Mouse (Mus musculus): ENCODE results near the gene Zc2hc1c.
"Not testable (repeated sequence)": the region's sequence is repeated elsewhere in the genome, so short reads cannot be mapped to it uniquely, and the experiment has no call there.

The Zc2hc1c gene

DNA sequence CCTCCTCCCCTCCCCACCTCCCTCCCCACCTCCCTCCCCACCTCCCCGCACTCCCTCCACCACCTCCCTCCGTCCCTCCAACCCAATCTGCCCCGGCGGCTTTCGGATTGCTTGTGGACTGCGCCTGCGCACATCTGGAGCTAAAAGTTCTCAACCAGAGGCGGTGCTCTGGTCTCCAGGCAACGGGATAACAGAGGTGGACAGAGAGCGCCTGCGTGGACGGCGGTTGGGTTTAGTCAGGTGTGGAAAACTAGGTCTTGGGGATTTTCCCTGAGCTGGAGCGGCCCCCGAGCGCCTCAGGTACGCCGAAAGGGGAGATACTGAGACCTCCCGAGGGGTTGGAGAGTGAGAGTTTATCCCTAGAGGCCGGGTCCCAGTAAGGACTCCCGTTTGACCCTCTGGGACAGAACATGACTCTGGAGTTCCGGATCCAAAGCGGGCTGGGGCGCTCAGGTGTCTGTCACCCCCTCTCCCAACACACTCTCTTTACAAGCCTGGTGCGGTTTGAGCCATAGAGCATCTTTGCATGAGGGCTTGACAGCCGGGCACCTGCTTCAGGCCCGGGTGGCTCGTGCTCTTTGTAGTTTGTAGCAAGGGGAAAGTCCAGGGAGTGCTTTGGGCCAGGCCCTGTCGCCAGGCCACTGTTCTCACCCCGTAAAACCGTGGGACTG lies at the start of gene Zc2hc1c:
Gene Zc2hc1c, plus strand, starts transcription at position 106 of the 671 bp plus-strand sequence.
- DNase-seq (ENCODE audit: low spot score), result peak; percentile 75

DNA sequence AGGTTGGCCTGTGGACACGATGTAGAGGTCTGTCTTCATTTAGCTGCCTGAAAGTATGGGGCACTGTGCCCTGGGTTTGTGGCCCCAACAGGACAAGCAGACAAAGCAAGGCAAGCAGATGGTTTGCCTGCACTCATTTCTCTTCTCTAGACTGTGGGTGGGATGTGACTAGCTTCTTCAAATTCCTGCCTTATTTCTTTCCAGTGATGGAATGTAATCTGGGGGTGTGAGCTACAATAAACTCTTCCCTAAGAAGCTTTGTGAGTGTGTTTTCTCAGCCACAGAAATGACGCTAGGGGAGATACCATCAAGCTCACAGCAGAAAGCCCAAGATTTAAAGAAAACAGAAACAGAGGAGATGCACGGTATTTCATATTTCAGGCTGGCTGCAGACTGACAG lies 36.3 kb upstream of the Zc2hc1c start:
- no peak for DNase-seq (ENCODE audit: low spot score)

DNA sequence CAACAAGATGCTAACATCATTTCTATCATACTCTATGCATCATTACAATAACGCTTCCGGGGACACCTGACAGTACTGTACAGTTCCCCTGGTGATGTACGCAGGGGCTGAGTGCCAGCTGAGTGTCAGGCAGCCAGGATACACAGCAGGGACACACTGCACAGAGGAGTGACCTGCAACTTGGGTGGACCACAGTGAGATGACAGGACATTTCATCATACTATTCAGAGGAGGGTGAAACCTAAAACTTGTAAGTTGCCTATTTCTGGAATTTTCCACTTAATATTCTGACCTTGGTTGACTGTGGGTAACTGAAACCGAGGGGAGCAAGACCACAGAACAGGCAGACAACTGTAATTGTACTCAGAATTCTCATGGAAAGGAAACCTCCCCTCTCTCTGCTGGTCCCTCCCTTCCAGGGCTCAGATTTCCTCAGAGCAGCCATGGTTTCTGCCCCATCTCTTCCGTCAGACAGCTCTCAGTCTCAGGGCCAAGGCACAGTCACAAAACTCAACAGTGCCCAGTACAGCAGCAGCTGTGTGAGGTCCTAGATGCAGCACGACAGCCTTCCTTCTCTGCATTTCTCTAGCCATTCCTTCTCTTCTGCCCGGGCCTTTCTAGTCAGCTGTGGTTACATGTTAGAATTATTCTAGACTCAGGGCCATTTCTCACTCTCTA lies 32.2 kb upstream of the Zc2hc1c start:
- DNase-seq (ENCODE audit: low spot score), result no peak

DNA sequence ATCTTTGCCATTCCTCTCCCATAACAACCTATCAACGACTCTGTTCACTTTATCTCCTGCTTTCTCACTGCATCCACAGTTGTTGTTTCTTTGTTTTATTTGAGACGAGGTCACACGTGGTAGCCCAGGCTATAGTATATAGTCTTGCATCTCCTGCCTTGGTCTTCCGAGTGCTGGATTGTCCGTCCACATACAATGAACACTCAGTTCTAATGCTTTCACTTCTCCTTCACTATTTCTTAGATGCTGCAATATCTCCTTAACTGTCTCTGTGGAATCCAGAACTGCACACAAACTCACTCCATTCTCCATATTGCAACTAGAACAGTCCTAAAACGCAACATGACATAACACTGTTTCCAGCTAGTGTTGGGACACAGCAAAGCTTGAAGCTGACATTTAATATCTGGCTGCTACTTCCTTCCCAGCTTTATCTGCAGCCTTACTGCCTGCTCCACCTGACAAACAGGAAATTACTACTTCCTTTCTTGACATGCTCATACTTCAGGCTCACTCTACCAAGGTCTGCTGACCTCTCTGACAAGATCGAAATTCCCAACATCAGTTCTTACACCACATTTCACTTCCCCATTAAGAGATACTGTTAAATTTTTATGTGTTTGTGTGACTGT lies 31.3 kb upstream of the Zc2hc1c start:
- DNase-seq (ENCODE audit: low spot score), result peak; percentile 33

DNA sequence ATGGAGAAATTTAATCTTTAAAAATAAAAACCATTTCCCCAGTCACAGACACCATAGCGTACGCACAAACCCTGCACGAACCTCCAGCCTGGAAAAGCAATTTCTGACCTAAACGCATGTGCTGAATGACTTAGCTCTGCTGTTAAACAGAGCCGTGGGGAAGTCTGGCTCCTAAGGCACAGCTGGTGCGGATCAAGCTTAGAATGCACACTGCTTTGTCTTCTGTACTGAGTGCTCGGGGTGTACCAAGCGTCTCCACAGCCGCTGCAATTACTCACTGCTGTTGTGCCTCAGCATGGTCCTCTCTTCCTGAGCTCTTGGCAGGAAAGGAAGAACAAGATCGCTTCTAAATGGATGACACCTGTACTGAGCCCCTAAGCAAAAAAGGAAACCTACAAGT lies 25.9 kb upstream of the Zc2hc1c start:
- DNase-seq (ENCODE audit: low spot score), result no peak

DNA sequence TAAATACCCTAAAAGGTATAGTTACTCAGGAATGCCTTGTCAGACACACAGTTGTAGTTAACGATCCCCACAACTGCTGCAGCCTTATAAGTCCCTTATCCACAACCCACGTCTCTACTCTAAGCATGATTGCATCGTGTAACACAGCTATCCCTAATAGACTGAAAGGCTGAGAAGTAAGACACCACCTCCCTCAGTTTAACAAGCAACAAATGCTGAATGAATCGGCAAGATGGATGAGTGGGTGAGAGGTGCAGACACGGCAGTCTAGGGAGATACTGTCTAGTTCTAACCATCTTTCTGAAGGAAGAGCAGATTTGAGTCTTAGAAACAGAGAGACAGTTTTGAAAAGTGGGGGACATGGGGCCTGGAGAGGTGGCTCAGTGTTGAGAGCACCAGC lies 25.2 kb upstream of the Zc2hc1c start:
- no peak for DNase-seq (ENCODE audit: low spot score)

DNA sequence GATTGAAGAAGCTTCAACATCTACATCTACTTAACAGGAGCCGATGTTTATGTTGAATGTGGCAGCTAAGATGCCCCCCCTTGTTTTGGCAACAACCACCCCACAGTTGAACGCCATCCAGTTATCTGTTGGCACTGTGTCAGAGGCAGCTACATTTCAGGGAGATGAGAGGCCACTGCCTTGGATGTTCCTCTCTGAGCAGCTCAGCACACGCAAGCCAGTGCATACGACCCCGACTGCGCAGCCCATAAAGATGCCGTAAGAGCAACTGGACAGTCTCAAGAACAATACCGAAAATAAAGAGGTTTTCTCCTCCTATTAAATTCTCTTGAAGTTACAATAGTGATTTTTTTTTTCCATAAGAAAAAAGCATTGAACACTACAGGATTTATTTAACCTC lies 23.9 kb upstream of the Zc2hc1c start:
- DNase-seq (ENCODE audit: low spot score), result no peak

DNA sequence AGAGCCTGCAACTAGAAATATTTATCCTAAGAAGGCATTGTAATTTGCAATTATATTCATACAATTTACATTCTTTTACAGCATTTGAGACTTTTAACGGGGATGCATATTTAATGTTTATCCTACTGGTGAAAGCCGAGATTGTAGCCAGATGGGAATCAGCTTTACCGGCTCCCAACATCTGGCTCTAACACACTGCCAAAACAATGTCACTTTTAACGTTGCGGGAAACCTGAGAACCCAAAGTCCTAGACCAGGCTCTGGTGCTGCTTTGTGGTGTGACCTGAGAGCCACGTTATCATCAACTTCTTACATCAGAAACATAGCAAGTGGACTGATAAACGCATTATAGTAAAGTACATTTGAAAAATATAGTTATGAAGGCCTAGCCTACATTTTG lies 23.5 kb upstream of the Zc2hc1c start:
- no peak for DNase-seq (ENCODE audit: low spot score)

DNA sequence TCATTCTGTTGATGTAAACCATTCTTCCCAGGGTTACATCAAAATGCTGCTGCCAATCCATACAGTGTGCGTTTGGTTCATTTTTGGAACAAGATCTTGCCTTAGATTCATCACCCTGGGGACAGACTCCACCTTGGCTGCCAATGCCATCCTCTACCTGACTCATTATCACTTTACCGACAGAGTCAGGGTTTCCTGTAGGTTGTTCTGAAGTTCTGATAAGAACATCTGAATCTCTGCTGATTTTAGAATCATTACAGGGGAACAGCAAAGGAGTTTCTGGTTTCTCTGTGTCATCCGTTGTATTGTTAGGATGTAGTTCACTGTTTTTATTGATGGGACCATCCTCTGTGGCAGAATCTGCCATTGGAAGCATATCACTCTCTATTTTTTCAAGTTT lies 22.1 kb upstream of the Zc2hc1c start:
- no peak for DNase-seq (ENCODE audit: low spot score)

DNA sequence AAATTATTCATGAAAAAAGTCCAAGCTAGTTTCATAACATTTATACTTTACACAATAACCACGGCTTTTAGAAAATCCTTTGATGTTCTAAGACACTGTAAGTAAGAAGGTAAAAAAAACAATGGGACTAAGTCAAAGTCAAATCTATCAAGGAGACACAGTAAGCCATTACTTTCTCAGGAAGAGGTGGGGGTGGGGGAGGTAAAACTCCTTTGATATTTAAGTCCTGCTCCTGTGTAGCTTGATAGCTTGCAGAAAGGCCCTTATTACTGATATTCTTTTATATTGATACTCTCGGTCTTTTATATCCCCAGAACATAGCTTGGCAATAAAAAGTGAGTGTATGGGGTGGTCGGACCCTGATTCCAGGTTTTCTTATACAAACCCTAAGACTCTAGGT lies 18.6 kb upstream of the Zc2hc1c start:
- no peak for DNase-seq (ENCODE audit: low spot score)

DNA sequence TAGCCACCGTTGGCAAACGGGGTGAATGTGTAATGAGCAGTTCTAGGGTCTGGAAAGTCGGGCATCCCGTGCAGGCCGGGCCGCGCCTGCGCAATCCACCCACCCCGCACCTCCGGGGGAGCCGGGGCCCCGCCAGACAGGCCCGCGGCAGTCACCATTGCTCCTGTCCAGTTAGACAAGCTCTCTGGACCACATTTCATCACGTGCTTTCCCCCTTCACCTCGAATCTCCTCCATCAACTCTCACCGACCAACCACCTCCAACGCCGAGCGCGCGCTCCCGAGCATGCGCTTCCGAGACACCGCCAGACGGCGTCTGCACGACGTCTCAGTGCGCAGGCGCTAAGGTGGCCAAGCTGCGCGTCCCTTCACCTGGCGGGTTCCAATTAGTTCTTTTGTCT lies 18.1 kb upstream of the Zc2hc1c start, which contains the start of gene Mlh3:
Gene Mlh3, minus strand, starts transcription at position 281 of the 400 bp plus-strand sequence.
- DNase-seq (ENCODE audit: low spot score), result peak; percentile 87

DNA sequence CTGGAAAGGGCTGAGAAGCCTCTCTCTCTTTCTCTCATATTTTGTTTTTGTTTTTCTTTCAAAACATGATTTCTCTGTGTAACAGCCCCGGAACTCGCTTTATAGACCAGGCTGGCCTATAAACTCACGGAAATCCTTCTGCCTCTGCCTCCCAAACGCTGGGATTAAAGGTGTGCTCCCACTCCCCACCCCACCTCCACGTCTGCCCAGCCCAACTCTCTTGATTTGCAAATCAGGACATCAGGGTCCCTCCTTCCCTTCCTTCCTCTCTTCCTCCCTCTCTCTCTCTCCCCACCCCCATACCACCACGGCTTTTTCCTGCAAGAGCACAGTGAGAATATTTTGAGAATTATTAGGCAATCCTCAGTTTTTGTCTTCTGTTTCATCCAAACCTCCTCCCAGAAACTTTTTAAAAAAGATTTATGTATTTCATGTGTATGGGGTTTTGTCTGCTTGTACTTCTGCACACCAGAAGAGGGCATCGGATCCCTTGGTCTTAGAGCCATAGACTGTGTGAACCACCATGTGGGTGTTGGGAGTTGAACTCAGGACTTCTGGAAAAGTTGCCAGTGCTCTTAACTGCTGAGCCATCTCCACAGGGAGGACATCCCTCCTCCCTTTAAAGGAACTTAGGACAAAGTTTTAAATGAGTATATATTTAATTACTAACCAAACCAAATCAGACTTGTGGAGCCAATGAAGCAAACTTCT lies 17.1 kb upstream of the Zc2hc1c start:
- DNase-seq (ENCODE audit: low spot score), result no peak

DNA sequence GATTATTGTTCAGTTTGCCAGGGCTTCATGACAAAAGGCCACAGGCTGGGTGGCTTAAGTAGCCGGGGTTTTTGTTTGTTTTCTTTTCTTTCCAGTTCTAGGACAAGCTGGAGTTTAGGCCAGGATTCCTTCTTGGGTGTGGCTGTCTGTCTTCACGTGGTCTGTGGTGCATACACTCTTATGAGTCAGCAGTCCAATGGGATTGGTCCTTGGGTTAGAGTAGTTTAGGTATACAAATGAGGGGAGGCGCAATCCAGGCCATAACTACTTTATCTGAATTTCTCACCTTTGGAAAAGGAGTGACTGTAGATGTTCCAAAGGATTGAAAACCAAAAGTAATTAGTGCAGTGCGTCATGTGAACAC lies 16.6 kb upstream of the Zc2hc1c start:
- no peak for DNase-seq (ENCODE audit: low spot score)

DNA sequence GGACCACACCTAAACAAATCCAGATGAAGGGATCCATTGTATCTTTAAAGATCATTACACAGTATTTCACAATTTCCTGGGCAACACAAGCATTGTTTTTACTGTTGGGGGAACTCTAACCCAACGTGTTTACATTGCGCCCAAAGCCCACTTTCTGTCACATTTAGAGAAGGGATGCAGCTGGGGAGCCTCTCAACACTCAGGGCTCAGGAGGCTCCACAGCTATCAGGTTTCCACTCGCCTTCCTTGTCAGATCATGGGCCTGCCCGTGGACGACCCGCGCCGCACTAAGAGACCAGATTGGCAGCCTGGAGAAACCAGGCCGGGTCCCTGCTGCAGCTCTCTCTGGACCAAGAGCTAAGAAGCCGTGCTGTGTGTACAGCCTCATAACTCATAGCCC lies 14.9 kb upstream of the Zc2hc1c start:
- DNase-seq (ENCODE audit: low spot score), result no peak

DNA sequence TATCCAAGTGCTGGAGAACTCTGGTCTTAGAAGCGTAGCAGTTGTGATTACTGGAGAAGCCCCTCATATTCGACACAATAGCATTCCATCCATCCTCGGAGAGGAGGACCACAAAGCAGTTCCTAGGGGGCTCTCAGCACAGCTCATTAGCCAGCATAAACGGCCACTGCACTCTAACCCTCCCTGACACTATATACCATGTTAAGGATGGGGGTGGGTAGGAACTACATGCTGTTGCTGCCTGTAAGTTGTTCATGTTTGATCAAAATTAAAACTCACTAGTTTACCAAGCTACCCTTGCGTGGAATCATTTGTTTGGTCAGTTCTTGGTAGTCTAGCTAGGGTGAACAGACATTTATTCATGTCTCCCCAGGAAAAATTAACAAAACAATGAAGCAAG lies 12.1 kb upstream of the Zc2hc1c start:
- DNase-seq (ENCODE audit: low spot score), result no peak

DNA sequence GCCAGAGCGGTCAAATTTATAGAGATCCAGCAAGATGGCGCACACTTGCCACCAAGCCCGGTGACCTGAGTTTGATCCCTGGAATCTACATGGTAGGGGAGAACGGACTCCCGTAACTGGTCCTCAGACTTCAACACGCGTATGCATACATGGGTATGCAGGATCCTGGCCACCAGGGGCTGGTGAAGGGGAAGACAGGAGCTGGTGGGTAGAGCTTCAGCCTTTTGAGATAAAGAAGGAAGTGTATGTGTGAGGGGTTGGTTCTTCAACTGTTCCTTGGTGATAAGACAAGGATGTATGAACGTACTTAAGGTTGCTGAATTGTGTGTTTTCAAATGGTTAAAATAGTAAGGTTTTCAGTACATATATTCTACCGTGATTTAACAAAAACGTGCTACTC lies 9.5 kb upstream of the Zc2hc1c start:
- DNase-seq (ENCODE audit: low spot score), result peak; percentile 19

DNA sequence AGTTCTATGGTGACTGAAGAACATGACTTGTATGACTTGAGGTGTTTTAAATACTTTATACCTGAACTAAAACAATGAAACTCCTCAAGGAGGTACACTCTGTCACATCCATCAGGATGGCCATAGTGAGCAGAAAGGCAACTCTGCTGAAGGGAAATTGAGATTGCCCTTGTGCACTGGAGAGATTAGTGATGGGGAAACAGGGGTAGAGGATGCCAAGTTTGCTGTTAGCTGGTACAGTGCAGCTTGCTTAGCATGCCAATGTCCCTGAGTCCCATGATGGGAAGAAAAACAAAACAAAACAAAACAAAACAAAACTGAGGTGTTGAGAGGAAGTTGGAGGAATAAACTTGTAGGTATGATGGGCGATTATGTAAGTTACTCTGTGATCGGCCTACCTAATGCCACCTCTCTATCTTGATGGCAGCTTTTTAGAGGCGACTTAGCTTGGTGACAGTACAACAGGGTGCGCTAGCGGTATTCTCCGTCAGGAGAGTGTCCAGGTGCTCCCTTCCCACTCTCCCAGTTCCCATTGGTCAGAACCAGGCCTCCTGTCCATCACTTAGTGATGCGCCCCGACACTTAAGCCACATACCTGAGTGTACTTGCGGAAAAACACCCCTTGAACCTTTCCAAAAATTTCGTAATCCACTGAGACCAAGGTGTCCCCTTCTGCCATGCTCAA lies 8.9 kb upstream of the Zc2hc1c start:
- DNase-seq (ENCODE audit: low spot score), result no peak

DNA sequence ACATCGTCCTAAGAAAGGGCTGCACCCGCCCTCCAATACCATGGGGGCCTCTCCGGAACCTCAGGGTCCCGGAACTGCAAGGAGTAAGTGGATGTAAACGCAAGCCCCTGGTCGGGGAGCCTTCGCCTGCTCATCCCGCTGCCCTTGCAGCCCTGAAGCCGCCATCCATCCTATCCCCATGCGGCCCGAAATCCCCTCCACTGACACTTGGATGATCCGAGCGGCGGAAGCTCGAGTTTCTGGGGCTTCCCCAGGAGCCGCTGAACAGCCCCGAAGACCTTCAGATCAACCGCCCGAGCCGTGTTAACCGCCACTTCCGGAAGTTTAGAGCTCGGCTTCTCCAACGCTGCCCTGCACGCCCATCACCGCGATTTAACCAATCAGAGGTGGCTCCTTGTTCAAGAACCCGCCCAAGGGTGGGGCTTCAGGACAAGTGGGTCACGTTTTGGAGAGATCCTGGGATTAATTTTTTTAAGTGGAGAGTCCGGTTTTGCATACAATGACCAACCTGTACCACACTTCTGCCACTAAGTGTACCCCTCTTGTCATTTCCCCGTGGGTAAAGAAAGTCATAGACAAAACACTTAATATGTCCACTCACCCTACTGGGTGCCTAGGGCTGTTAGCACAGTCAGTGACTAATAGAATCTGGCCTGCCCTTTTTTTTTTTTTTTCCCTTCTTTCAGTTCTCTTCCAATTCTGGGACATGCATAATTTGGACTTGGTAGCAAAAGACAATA lies 8.1 kb upstream of the Zc2hc1c start:
- peak; percentile 96 for DNase-seq (ENCODE audit: low spot score)

DNA sequence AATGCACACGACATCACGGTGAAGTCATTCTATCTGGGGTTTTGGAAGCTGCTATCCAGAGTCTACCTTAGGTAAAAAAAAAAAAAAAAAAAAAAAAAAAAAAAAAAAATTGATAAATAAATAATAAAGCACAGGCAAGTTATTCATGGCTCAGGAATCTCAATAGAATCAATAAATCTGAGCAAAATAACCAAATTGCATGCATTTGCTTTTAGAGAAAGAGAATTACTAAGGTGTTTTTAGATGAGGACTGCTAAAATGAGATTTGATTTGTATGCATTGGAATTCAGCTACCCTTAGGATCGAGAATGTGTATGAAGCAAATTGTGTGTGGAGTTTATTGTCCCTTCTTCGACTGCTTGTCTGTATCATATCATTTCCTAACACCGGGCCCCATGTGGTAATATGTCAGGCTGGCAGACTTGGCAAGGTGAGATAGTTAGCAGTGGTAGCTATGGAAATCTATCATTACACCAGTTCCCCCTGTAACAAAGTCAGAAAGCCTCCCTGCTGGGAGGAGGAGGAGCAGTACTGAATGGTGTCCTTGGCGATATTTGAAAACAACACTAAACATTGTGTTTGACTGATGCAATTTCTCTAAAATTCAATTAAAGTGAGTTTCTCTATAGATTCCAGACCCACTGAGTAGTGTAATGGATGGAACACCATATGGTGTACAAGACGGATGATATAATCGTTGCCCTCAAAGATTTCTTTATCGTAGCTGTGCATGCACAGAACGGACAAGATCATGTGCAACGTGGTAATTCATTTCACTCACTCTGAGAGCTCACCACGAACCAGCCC lies 7.3 kb upstream of the Zc2hc1c start:
- DNase-seq (ENCODE audit: low spot score), result no peak

DNA sequence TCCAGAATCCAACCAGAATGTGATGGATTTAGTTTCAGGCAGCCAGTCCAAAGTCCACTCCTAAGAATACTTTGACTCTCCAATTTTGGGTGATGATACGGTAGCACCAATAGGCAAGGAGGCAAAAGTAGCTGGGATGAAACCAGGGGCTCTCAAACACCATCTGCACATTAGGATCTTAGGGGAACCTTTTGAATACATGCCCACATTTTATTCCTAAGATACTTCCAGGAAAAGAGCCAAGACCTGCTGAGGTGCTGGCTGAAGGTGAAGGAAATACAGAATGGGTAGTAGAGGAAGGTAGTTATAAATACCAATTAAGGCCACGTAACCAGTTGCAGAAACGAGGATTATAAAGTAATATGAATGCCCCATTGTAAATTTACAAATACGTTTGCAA lies 6.6 kb upstream of the Zc2hc1c start:
- DNase-seq (ENCODE audit: low spot score), result not testable (repeated sequence)

DNA sequence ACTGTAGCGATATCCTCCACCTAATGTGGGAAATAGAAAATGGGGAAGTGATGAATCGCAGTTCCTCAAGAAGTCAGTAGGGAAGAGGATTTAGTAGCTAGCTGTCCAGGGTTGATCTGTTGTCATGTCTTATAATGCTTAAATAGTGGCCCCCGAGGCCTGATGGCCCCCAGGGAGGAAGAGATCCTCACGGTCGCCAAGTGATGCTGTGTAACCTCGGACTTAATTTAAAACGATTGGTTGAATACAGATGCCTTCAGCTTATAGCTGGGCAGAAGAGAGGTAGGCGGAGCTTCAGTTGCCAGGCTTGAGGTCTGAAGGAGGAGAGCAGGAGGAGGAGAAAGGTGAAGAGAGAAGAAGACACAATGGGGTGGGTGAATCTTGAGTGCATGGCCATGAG lies 4.1 kb upstream of the Zc2hc1c start:
- DNase-seq (ENCODE audit: low spot score), result no peak
